Mouse (Mus musculus) heart, embryonic 12.5 days (tissue): ENCODE measurements around the gene Gm20388. TPM values are rescaled to one million over a fixed set of nuclear protein-coding genes. Genes with fewer than 3 reads are reported as not detected.

ENCODE experiments used
- ATAC-seq: fragments of 200-750 bp; cut with Nextera tagmentation; 2 replicates; pipeline ENCODE4 v1.8.0; 2017; ENCODE audit warnings: moderate TSS enrichment, moderate library complexity; ENCODE audit not compliant: insufficient number of reproducible peaks, low FRiP score
- H3K27ac ChIP-seq: fragments of 300-500 bp; sonication (generic); 2 replicates; pipeline ENCODE4 v1.5.1; 2016; ENCODE audit warnings: mild to moderate bottlenecking, moderate library complexity; ENCODE audit not compliant: poor library complexity, severe bottlenecking
- H3K27me3 ChIP-seq: fragments of 300-500 bp; sonication (generic); replicated peaks from 2 replicates; pipeline ENCODE4 v1.6.1; 2016; ENCODE audit warnings: mild to moderate bottlenecking, moderate library complexity
- H3K36me3 ChIP-seq: fragments of 300-500 bp; sonication (generic); 2 replicates; pipeline ENCODE4 v1.6.1; 2016; ENCODE audit warnings: mild to moderate bottlenecking, moderate library complexity
- H3K4me1 ChIP-seq: fragments of 300-500 bp; sonication (generic); replicated peaks from 2 replicates; pipeline ENCODE4 v1.6.1; 2016; ENCODE audit warnings: mild to moderate bottlenecking
- H3K4me2 ChIP-seq: fragments of 300-500 bp; sonication (generic); 2 replicates; pipeline ENCODE4 v1.6.1; 2016; ENCODE audit warnings: mild to moderate bottlenecking, moderate library complexity
- H3K4me3 ChIP-seq: fragments of 300-500 bp; sonication (generic); 2 replicates; pipeline ENCODE4 v1.5.1; 2016; ENCODE audit warnings: mild to moderate bottlenecking
- H3K9ac ChIP-seq: fragments of 300-500 bp; sonication (generic); 2 replicates; pipeline ENCODE4 v1.6.1; 2016; ENCODE audit warnings: mild to moderate bottlenecking, moderate library complexity
- H3K9me3 ChIP-seq: fragments of 300-500 bp; sonication (generic); replicated peaks from 2 replicates; pipeline ENCODE4 v1.6.1; 2016; ENCODE audit warnings: mild to moderate bottlenecking, moderate library complexity
- WGBS: fragments of 180-500 bp; shearing (Covaris S2); methylation state at CpG from one replicate; pipeline ENCODE4 v1.1.7; 2016; 5-methylcytosine and 5-hydroxymethylcytosine counted together
- polyA plus RNA-seq: library from polyadenylated mRNA; unstranded; fragments of >200 nt; fragmentation: Nextera tagmentation; extraction: Ambion mirVana; gene quantifications from 2 replicates; pipeline ENCODE4 v1.2.1, GENCODE M21; 2016

The Gm20388 gene
- polyA plus RNA-seq, 1 experiment from 2014 or later = not detected

GRCm38 (mm10) chr8:121642804-121643203, 1732.2 kb downstream of the Gm20388 start:
- H3K4me1 ChIP-seq = peaks cover 72% of the 10 kb centered on the region
- no peaks in the 10 kb centered on the region for H3K27me3 ChIP-seq
- 67% methylated on average over 3 of the region's 3 CpGs for WGBS
- H3K4me2 ChIP-seq = 0 out of 2 replicates have a peak overlapping the region, but pooled peaks have one; percentile 0
- H3K27ac ChIP-seq = 0 out of 2 replicates have a peak overlapping the region, but pooled peaks have one; percentile 25
- H3K4me3 ChIP-seq = no peak overlapping the region
- H3K9ac ChIP-seq = no peak overlapping the region
- H3K36me3 ChIP-seq = no peaks in the 10 kb centered on the region
- no peaks in the 10 kb centered on the region for H3K9me3 ChIP-seq
- ATAC-seq = no peak

- Histone ChIP-seq H3K4me2 (0 out of 2 replicates have a peak overlapping the region, but pooled peaks have one; percentile 0), H3K9ac (no peak overlapping the region), H3K27me3 (no peaks in the 10 kb centered on the region), H3K27ac (no peak overlapping the region), H3K4me1 (peaks cover 74% of the 10 kb centered on the region), H3K4me3 (no peak overlapping the region), H3K9me3 (no peaks in the 10 kb centered on the region), H3K36me3 (no peaks in the 10 kb centered on the region)
- ATAC-seq = no peak
- WGBS = 59% methylated on average over 11 of the region's 11 CpGs
These were observed 1732.7 kb downstream of the Gm20388 start for GRCm38 (mm10) chr8:121643384-121643783.

GRCm38 (mm10) chr8:121647511-121648215, 1737.0 kb downstream of the Gm20388 start:
- Histone ChIP-seq H3K9ac (no peak overlapping the region), H3K4me2 (no peak overlapping the region), H3K27me3 (no peaks in the 10 kb centered on the region), H3K27ac (no peak overlapping the region), H3K4me1 (peaks cover 71% of the 10 kb centered on the region), H3K9me3 (no peaks in the 10 kb centered on the region), H3K4me3 (no peak overlapping the region), H3K36me3 (peaks cover 4% of the 10 kb centered on the region; the same call in 1 of the 2 replicates)
- WGBS = 79% methylated on average over 12 of the region's 12 CpGs
- ATAC-seq = no peak

GRCm38 (mm10) chr8:121648451-121648850, 1737.8 kb downstream of the Gm20388 start:
- peak overlapping the region; percentile 25 for H3K9ac ChIP-seq
- 60% methylated on average over 16 of the region's 16 CpGs for WGBS

GRCm38 (mm10) chr8:121649423-121649822, 1738.8 kb downstream of the Gm20388 start:
- no peak for ATAC-seq
- Histone ChIP-seq H3K9me3 (no peaks in the 10 kb centered on the region), H3K9ac (peak overlapping the region; percentile 16; the same call in 1 of the 2 replicates), H3K4me1 (peaks cover 64% of the 10 kb centered on the region), H3K27me3 (no peaks in the 10 kb centered on the region), H3K4me3 (peak overlapping the region; percentile 24; the same call in 1 of the 2 replicates), H3K27ac (no peak overlapping the region), H3K36me3 (peaks cover 4% of the 10 kb centered on the region; the same call in 1 of the 2 replicates), H3K4me2 (peak overlapping the region; percentile 96)
- WGBS = 78% methylated on average over 5 of the region's 5 CpGs

More at GRCm38 (mm10) chr8:121648451-121648850, 1737.8 kb downstream of the Gm20388 start:
- Histone ChIP-seq H3K27ac (no peak overlapping the region), H3K4me2 (no peak overlapping the region), H3K27me3 (no peaks in the 10 kb centered on the region), H3K4me1 (peaks cover 64% of the 10 kb centered on the region), H3K4me3 (no peak overlapping the region), H3K36me3 (peaks cover 4% of the 10 kb centered on the region; the same call in 1 of the 2 replicates), H3K9me3 (no peaks in the 10 kb centered on the region)
- ATAC-seq = no peak

- no peak overlapping the region for H3K27ac ChIP-seq
- ATAC-seq = no peak
- peak overlapping the region; percentile 44; the same call in 1 of the 2 replicates for H3K9ac ChIP-seq
- 73% methylated on average over 10 of the region's 10 CpGs for WGBS
- no peaks in the 10 kb centered on the region for H3K9me3 ChIP-seq
- peaks cover 61% of the 10 kb centered on the region for H3K4me1 ChIP-seq
- peaks cover 4% of the 10 kb centered on the region; the same call in 1 of the 2 replicates for H3K36me3 ChIP-seq
- peak overlapping the region; percentile 96 for H3K4me2 ChIP-seq
- H3K4me3 ChIP-seq = peak overlapping the region; percentile 24; the same call in 1 of the 2 replicates
- no peaks in the 10 kb centered on the region for H3K27me3 ChIP-seq
These were observed 1739.3 kb downstream of the Gm20388 start for GRCm38 (mm10) chr8:121649904-121650303.

GRCm38 (mm10) chr8:121650389-121651307, 1740.0 kb downstream of the Gm20388 start:
- Histone ChIP-seq H3K27ac (no peak overlapping the region), H3K9me3 (no peaks in the 10 kb centered on the region), H3K4me2 (peak overlapping the region; percentile 96), H3K27me3 (no peaks in the 10 kb centered on the region), H3K36me3 (peaks cover 4% of the 10 kb centered on the region; the same call in 1 of the 2 replicates), H3K4me3 (peak overlapping the region; percentile 68), H3K9ac (peak overlapping the region; percentile 87), H3K4me1 (peaks cover 57% of the 10 kb centered on the region)
- no peak for ATAC-seq
- WGBS = 66% methylated on average over 20 of the region's 20 CpGs

GRCm38 (mm10) chr8:121651308-121651873, 1740.8 kb downstream of the Gm20388 start:
- 14% methylated on average over 47 of the region's 47 CpGs for WGBS
- H3K4me1 ChIP-seq = peaks cover 57% of the 10 kb centered on the region
- H3K4me3 ChIP-seq = peak overlapping the region; percentile 68
- H3K9ac ChIP-seq = peak overlapping the region; percentile 87
- no peak for ATAC-seq
- H3K36me3 ChIP-seq = peaks cover 4% of the 10 kb centered on the region; the same call in 1 of the 2 replicates
- H3K27me3 ChIP-seq = no peaks in the 10 kb centered on the region
- H3K9me3 ChIP-seq = no peaks in the 10 kb centered on the region
- no peak overlapping the region for H3K27ac ChIP-seq
- H3K4me2 ChIP-seq = peak overlapping the region; percentile 96

- no peaks in the 10 kb centered on the region for H3K27me3 ChIP-seq
- H3K9ac ChIP-seq = peak overlapping the region; percentile 87
- no peak for ATAC-seq
- peak overlapping the region; percentile 96 for H3K4me2 ChIP-seq
- WGBS = 10% methylated on average over 56 of the region's 56 CpGs
- peaks cover 57% of the 10 kb centered on the region for H3K4me1 ChIP-seq
- peaks cover 4% of the 10 kb centered on the region; the same call in 1 of the 2 replicates for H3K36me3 ChIP-seq
- H3K27ac ChIP-seq = no peak overlapping the region
- H3K9me3 ChIP-seq = no peaks in the 10 kb centered on the region
- H3K4me3 ChIP-seq = peak overlapping the region; percentile 68
These were observed 1741.3 kb downstream of the Gm20388 start for GRCm38 (mm10) chr8:121651874-121652361.

- H3K27me3 ChIP-seq = no peaks in the 10 kb centered on the region
- ATAC-seq = peak; percentile 97
- peak within 1 kb of the TSS; percentile 89 for H3K9ac ChIP-seq
- no peaks in the 10 kb centered on the region for H3K9me3 ChIP-seq
- peak within 1 kb of the TSS; percentile 86 for H3K4me3 ChIP-seq
- H3K27ac ChIP-seq = peak within 1 kb of the TSS; percentile 88
- H3K4me1 ChIP-seq = peaks cover 50% of the 10 kb centered on the region
- peak within 1 kb of the TSS; percentile 96 for H3K4me2 ChIP-seq
- WGBS = under 1% methylated on average over 66 of the region's 67 CpGs
- H3K36me3 ChIP-seq = peaks cover 4% of the 10 kb centered on the region; the same call in 1 of the 2 replicates
These were observed 1742.2 kb downstream of the Gm20388 start, which contains the start of gene Zcchc14 for GRCm38 (mm10) chr8:121652774-121653323. Gene Zcchc14 (minus strand): TSS chr8:121652901.
